Mouse (Mus musculus) kidney, adult 2 months (tissue): ENCODE data around the gene Scarf2.

Experiments
- CTCF ChIP-seq: fragments of 200-500 bp; conservative IDR thresholded peaks from 2 replicates; pipeline ENCODE4 v1.5.1; 2011; ENCODE audit warnings: low read depth, mild to moderate bottlenecking, control low read depth, low read length, moderate library complexity, mixed read lengths; ENCODE audit not compliant: insufficient read depth, insufficient read length
- POLR2A ChIP-seq: fragments of 200-500 bp; IDR thresholded peaks from one replicate; pipeline ENCODE4 v1.6.1; 2011; ENCODE audit warnings: low read depth, low read length, control low read depth

- TF ChIP-seq CTCF = no peak
- no peak for TF ChIP-seq POLR2A
Measured at GRCm38 (mm10) chr16:17804449-17804912, 7.4 kb downstream of the Scarf2 start.
